Mouse (Mus musculus) forebrain, embryonic 12.5 days (tissue): ENCODE results near the gene Zcchc9. TPM values are rescaled to one million over a fixed set of nuclear protein-coding genes. Genes with fewer than 3 reads are reported as not detected.

Experiments
- ATAC-seq: fragments of 200-750 bp; cut with Nextera tagmentation; 2 replicates; pipeline ENCODE4 v1.8.0; 2017; ENCODE audit warnings: moderate TSS enrichment; ENCODE audit not compliant: low FRiP score
- H3K27ac ChIP-seq: fragments of 300-500 bp; sonication (generic); 2 replicates; pipeline ENCODE4 v1.5.1; 2016; ENCODE audit warnings: mild to moderate bottlenecking
- H3K27me3 ChIP-seq: fragments of 300-500 bp; sonication (generic); 2 replicates; pipeline ENCODE4 v1.6.1; 2016; ENCODE audit warnings: mild to moderate bottlenecking
- H3K36me3 ChIP-seq: fragments of 300-500 bp; sonication (generic); replicated peaks from 2 replicates; pipeline ENCODE4 v1.6.1; 2016; ENCODE audit warnings: mild to moderate bottlenecking
- H3K4me1 ChIP-seq: fragments of 300-500 bp; sonication (generic); 2 replicates; pipeline ENCODE4 v1.6.1; 2016
- H3K4me2 ChIP-seq: fragments of 300-500 bp; sonication (generic); 2 replicates; pipeline ENCODE4 v1.6.1; 2016; ENCODE audit warnings: mild to moderate bottlenecking, moderate library complexity
- H3K4me3 ChIP-seq: fragments of 300-500 bp; sonication (generic); replicated peaks from 2 replicates; pipeline ENCODE4 v1.5.1; 2016; ENCODE audit warnings: mild to moderate bottlenecking
- H3K9ac ChIP-seq: fragments of 300-500 bp; sonication (generic); 2 replicates; pipeline ENCODE4 v1.6.1; 2016; ENCODE audit warnings: mild to moderate bottlenecking
- H3K9me3 ChIP-seq: fragments of 300-500 bp; sonication (generic); 2 replicates; pipeline ENCODE4 v1.6.1; 2016
- WGBS: fragments of 180-500 bp; shearing (Covaris S2); methylation state at CpG from one replicate; pipeline ENCODE4 v1.1.7; 2016; 5-methylcytosine and 5-hydroxymethylcytosine counted together
- microRNA-seq: library from miRNA; unstranded; fragments of <30 nt; microRNA quantifications from one replicate; pipeline ENCODE4, GENCODE M21; 2017
- polyA plus RNA-seq: library from polyadenylated mRNA; unstranded; fragments of >200 nt; fragmentation: Nextera tagmentation; extraction: Ambion mirVana; gene quantifications from 2 replicates; pipeline ENCODE4 v1.2.1, GENCODE M21; 2016

The Zcchc9 gene
- polyA plus RNA-seq, 1 experiment from 2014 or later: 28.8 TPM

GRCm38 (mm10) chr13:91758316-91759048, 49.0 kb downstream of the Zcchc9 start:
- Histone ChIP-seq H3K4me1 (no peaks in the 10 kb centered on the region), H3K4me3 (no peak overlapping the region), H3K27me3 (no peaks in the 10 kb centered on the region), H3K4me2 (no peak overlapping the region), H3K27ac (no peak overlapping the region), H3K9me3 (no peaks in the 10 kb centered on the region), H3K36me3 (no peaks in the 10 kb centered on the region), H3K9ac (no peak overlapping the region)
- ATAC-seq: no peak
- 89% methylated on average over 7 of the region's 7 CpGs for WGBS

GRCm38 (mm10) chr13:91756230-91756629, 51.3 kb downstream of the Zcchc9 start:
- Histone ChIP-seq H3K4me1 (no peaks in the 10 kb centered on the region), H3K4me2 (no peak overlapping the region), H3K4me3 (no peak overlapping the region), H3K9me3 (no peaks in the 10 kb centered on the region), H3K9ac (no peak overlapping the region), H3K36me3 (no peaks in the 10 kb centered on the region), H3K27me3 (no peaks in the 10 kb centered on the region), H3K27ac (no peak overlapping the region)
- WGBS: 88% methylated on average over 4 of the region's 4 CpGs
- no peak for ATAC-seq

GRCm38 (mm10) chr13:91754762-91755161, 52.7 kb downstream of the Zcchc9 start:
- Histone ChIP-seq H3K9me3 (no peaks in the 10 kb centered on the region), H3K4me2 (no peak overlapping the region), H3K27ac (no peak overlapping the region), H3K4me1 (no peaks in the 10 kb centered on the region), H3K27me3 (no peaks in the 10 kb centered on the region), H3K9ac (no peak overlapping the region), H3K36me3 (no peaks in the 10 kb centered on the region), H3K4me3 (no peak overlapping the region)
- ATAC-seq: no peak

GRCm38 (mm10) chr13:91753724-91754123, 53.8 kb downstream of the Zcchc9 start:
- Histone ChIP-seq H3K36me3 (no peaks in the 10 kb centered on the region), H3K9ac (no peak overlapping the region), H3K9me3 (no peaks in the 10 kb centered on the region), H3K4me2 (no peak overlapping the region), H3K27ac (no peak overlapping the region), H3K27me3 (no peaks in the 10 kb centered on the region), H3K4me3 (no peak overlapping the region), H3K4me1 (no peaks in the 10 kb centered on the region)
- 63% methylated on average over 4 of the region's 4 CpGs for WGBS
- no peak for ATAC-seq

GRCm38 (mm10) chr13:91749981-91750380, 57.5 kb downstream of the Zcchc9 start:
- H3K4me3 ChIP-seq: no peak overlapping the region
- ATAC-seq: no peak
- no peaks in the 10 kb centered on the region for H3K27me3 ChIP-seq
- H3K9me3 ChIP-seq: no peaks in the 10 kb centered on the region
- no peaks in the 10 kb centered on the region for H3K4me1 ChIP-seq
- no peak overlapping the region for H3K9ac ChIP-seq
- H3K27ac ChIP-seq: no peak overlapping the region
- no peaks in the 10 kb centered on the region for H3K36me3 ChIP-seq
- H3K4me2 ChIP-seq: no peak overlapping the region
- 91% methylated on average over 4 of the region's 4 CpGs for WGBS

GRCm38 (mm10) chr13:91748401-91748800, 59.1 kb downstream of the Zcchc9 start:
- no peak overlapping the region for H3K9ac ChIP-seq
- H3K36me3 ChIP-seq: no peaks in the 10 kb centered on the region
- 90% methylated on average over 2 of the region's 2 CpGs for WGBS
- no peaks in the 10 kb centered on the region for H3K27me3 ChIP-seq
- H3K4me3 ChIP-seq: no peak overlapping the region
- ATAC-seq: no peak
- H3K9me3 ChIP-seq: no peaks in the 10 kb centered on the region
- H3K27ac ChIP-seq: no peak overlapping the region
- no peak overlapping the region for H3K4me2 ChIP-seq
- no peaks in the 10 kb centered on the region for H3K4me1 ChIP-seq

Small RNA genes lying within 50 kb of the gene (microRNA-seq; reads per million reads assigned to microRNA genes)
- gene Gm27656: not detected

Other genes starting within 250 kb of the Zcchc9 start
- gene Acot12, start 66.2 kb downstream of the Zcchc9 start, polyA plus RNA-seq: 0.12 TPM in 1 of 2 replicates, not detected in the other
- not detected in 2 replicates for gene Ckmt2, start 69.2 kb upstream of the Zcchc9 start, polyA plus RNA-seq